Mouse (Mus musculus) ovary, adult 10 weeks (tissue): ENCODE results near the gene Mxd1. TPM values are rescaled to one million over a fixed set of nuclear protein-coding genes. Genes with fewer than 3 reads are reported as not detected.

ENCODE experiments used
- polyA plus RNA-seq: library from polyadenylated mRNA; stranded (reverse); fragments of 350-450 nt; fragmentation: Illumina TruSeq; extraction: RNeasy Lipid Tissue Mini Kit (QIAGEN cat#74804); gene quantifications from one replicate; pipeline ENCODE4 v1.2.3, GENCODE M21; 2014

The Mxd1 gene
- 8.9 TPM for polyA plus RNA-seq

GRCm38 (mm10) chr6:86668580-86669239 is at the start of gene Mxd1:
Gene Mxd1 (minus strand): TSS chr6:86669161.

GRCm38 (mm10) chr6:86683872-86684654 is 15.1 kb upstream of the Mxd1 start, which contains the start of gene Snrnp27:
Gene Snrnp27 (minus strand): TSS chr6:86684522.

GRCm38 (mm10) chr6:86627946-86628345 is 41.0 kb downstream of the Mxd1 start, which contains the start of gene Asprv1:
Gene Asprv1 (plus strand): TSS chr6:86628164.

Other genes with a start within 250 kb of the Mxd1 start
- gene Gm44790, start 242.5 kb downstream of the Mxd1 start, polyA plus RNA-seq = not detected
- 16.4 TPM for gene C87436, start 230.8 kb downstream of the Mxd1 start, polyA plus RNA-seq
- gene Pcbp1, start 142.8 kb downstream of the Mxd1 start, polyA plus RNA-seq = 176 TPM
- not detected for gene Asprv1, start 41.0 kb downstream of the Mxd1 start, polyA plus RNA-seq
- gene Snrnp27, start 15.4 kb upstream of the Mxd1 start, polyA plus RNA-seq = 173 TPM
- gene Gmcl1, start 64.2 kb upstream of the Mxd1 start, polyA plus RNA-seq = 55.4 TPM
- 151 TPM for gene Anxa4, start 124.4 kb upstream of the Mxd1 start, polyA plus RNA-seq
- 26.7 TPM for gene Aak1, start 180.4 kb upstream of the Mxd1 start, polyA plus RNA-seq